In the genomic region with DNA sequence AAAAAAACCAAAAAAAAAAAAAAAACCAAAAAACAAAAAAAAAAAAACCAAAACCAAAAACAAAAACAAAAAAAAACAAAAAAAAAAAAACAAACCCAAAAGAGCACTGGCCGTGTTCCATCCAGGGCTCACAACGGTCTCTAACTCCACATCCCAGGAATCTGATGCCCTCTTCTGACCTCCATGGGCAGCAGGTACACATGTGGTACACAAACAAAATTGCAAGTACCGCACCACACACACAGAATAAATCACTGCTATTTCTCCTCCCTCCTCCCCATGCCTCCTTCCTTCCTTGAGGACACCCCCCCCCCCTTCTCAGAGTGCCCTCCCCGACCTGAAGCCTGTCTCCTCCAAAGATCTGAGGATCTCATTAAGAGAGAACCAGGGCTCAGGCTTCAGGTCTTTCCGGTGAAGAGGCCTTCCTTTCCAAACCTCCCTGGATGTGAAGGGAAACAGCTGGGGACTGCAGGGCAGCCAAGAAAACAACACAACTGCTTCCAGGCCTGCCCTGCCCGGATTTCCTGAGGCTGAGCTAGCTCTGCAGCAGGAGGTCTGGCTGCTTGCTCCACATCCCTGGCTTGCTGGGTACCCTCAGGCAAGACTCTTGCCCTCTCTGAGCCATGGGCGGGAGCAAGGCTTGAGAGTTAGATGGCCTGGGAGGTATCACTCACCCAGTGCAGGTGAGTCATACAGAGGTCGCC, we compare ENCODE assay signal across 10 mouse cellular contexts. TPM values are rescaled to one million over a fixed set of nuclear protein-coding genes. Genes with fewer than 3 reads are reported as not detected.
A peak's percentile ranks its signal among the peaks of the same experiment; 100 is the strongest.
DNase-seq lines count a peak whose midpoint lies in the region; ATAC-seq lines count a peak whose summit lies in the region.
"Had no signal": no experiment of that assay in that cellular context is flagged by ENCODE, and none has a peak within 500 bp of the region (broad histone marks: within the 10 kb centered on the region; RNA-seq: fewer than 3 reads in every experiment).

No protein-coding gene starts in this region.

- H3K27ac ChIP-seq in liver, embryonic 13.5 days = no peak overlapping the region
- H3K27ac ChIP-seq in embryonic facial prominence, embryonic 14.5 days (replicated peaks; ENCODE audit: low read depth, low read length) = no peak overlapping the region
- H3K27ac ChIP-seq: neural tube, embryonic 13.5 days had no signal

- DNase-seq in liver, embryonic 13.5 days = no peak
- DNase-seq in liver = no peak
- DNase-seq in embryonic facial prominence, embryonic 14.5 days (ENCODE audit: low spot score) = peak; percentile 67
- DNase-seq in kidney, adult 18-20 months = peak; percentile 40
- peak; percentile 62 for DNase-seq in lung, postnatal 36 days
- no peak for DNase-seq in urinary bladder, postnatal 25 days (ENCODE audit: low spot score)
- no peak for DNase-seq in frontal cortex, adult 2 months (ENCODE audit: extremely low spot score in 1 of 2, low spot score in 1 of 2)
- no peak for DNase-seq in left cerebral cortex, postnatal 25 days (ENCODE audit: low spot score in 2 of 2)

- 46% methylated on average over 8 of the region's 8 CpGs for WGBS in liver, embryonic 13.5 days (ENCODE audit: insufficient replicate concordance)
- WGBS in embryonic facial prominence, embryonic 14.5 days = 46% methylated on average over 7 of the region's 8 CpGs

- H3K36me3 ChIP-seq in liver, embryonic 13.5 days = no peaks in the 10 kb centered on the region
- no peaks in the 10 kb centered on the region for H3K36me3 ChIP-seq in embryonic facial prominence, embryonic 14.5 days (ENCODE audit: control insufficient read depth, insufficient read depth, low read length)
- H3K36me3 ChIP-seq: G1E; neural tube, embryonic 13.5 days had no signal

- H3K9me3 ChIP-seq in liver, embryonic 13.5 days (replicated peaks) = no peaks in the 10 kb centered on the region; the same call in 1 of the 2 replicates
- 0 out of 2 replicates have a peak, but pooled peaks cover 3% of the 10 kb centered on the region for H3K9me3 ChIP-seq in embryonic facial prominence, embryonic 14.5 days (ENCODE audit: control insufficient read depth, low read length)

- peak; percentile 34; the same call in 1 of the 2 replicates for ATAC-seq in liver, embryonic 13.5 days (ENCODE audit: low read depth)
- ATAC-seq in embryonic facial prominence, embryonic 14.5 days (ENCODE audit: low read depth) = peak; percentile 44; the same call in 1 of the 2 replicates

- no peak overlapping the region for H3K4me3 ChIP-seq in liver, embryonic 13.5 days (replicated peaks)
- no peak overlapping the region for H3K4me3 ChIP-seq in embryonic facial prominence, embryonic 14.5 days (ENCODE audit: low read depth, low read length)
- H3K4me3 ChIP-seq: neural tube, embryonic 13.5 days had no signal

- H3K9ac ChIP-seq in liver, embryonic 13.5 days = no peak overlapping the region
- H3K9ac ChIP-seq in embryonic facial prominence, embryonic 14.5 days (ENCODE audit: low read depth, low read length) = no peak overlapping the region
- H3K9ac ChIP-seq: neural tube, embryonic 13.5 days had no signal

- no peaks in the 10 kb centered on the region for H3K4me1 ChIP-seq in liver, embryonic 13.5 days (replicated peaks)
- no peaks in the 10 kb centered on the region for H3K4me1 ChIP-seq in embryonic facial prominence, embryonic 14.5 days (ENCODE audit: control insufficient read depth, insufficient read depth, low read length)
- H3K4me1 ChIP-seq: neural tube, embryonic 13.5 days had no signal

- H3K4me2 ChIP-seq in liver, embryonic 13.5 days = no peak overlapping the region
- no peak overlapping the region for H3K4me2 ChIP-seq in embryonic facial prominence, embryonic 14.5 days (ENCODE audit: low read depth, low read length)
- H3K4me2 ChIP-seq: neural tube, embryonic 13.5 days had no signal

- H3K27me3 ChIP-seq in liver, embryonic 13.5 days = no peaks in the 10 kb centered on the region
- H3K27me3 ChIP-seq in embryonic facial prominence, embryonic 14.5 days (replicated peaks; ENCODE audit: control insufficient read depth, insufficient read depth, low read length) = no peaks in the 10 kb centered on the region
- H3K27me3 ChIP-seq: neural tube, embryonic 13.5 days had no signal

- intact Hi-C loops in left cerebral cortex, postnatal 25 days (cut with DNase I) = no loop called here

RNA-seq across cellular contexts. Expression of a gene that starts 15.0 kb away (rescaled TPM):
- 29.5 and 38.3 TPM in 2 replicates for polyA plus RNA-seq in liver, embryonic 13.5 days (2015; fragmentation: Nextera tagmentation; extraction: Ambion mirVana)
- 338 and 413 TPM in 2 replicates for polyA plus RNA-seq in embryonic facial prominence, embryonic 14.5 days (2014; fragmentation: Nextera tagmentation; extraction: Ambion mirVana)
- 304 and 315 TPM in 2 replicates for polyA plus RNA-seq in frontal cortex, adult 2 months (2012; rRNA removed)
- 100 to 1,000 TPM; 384 to 450 TPM for total RNA-seq in left cerebral cortex, postnatal 25 days (2021)
- total RNA-seq: G1E had no signal
- polyA plus RNA-seq: G1E had no signal

RNA-seq across cellular contexts. Expression of a gene that starts 38.6 kb away (rescaled TPM):
- polyA plus RNA-seq in liver, embryonic 13.5 days (2015; fragmentation: Nextera tagmentation; extraction: Ambion mirVana) = 8,250 and 9,425 TPM in 2 replicates
- 12,527 and 12,883 TPM in 2 replicates for polyA plus RNA-seq in embryonic facial prominence, embryonic 14.5 days (2014; fragmentation: Nextera tagmentation; extraction: Ambion mirVana)
- 2,513 and 2,530 TPM in 2 replicates for polyA plus RNA-seq in frontal cortex, adult 2 months (2012; rRNA removed)
- 1,000 to 10,000 TPM; 2,451 to 2,479 TPM for total RNA-seq in left cerebral cortex, postnatal 25 days (2021)

RNA-seq across cellular contexts. Expression of a gene that starts 49.9 kb away (rescaled TPM):
- 3.7 and 4.2 TPM in 2 replicates for polyA plus RNA-seq in liver, embryonic 13.5 days (2015; fragmentation: Nextera tagmentation; extraction: Ambion mirVana)
- 9.2 and 9.4 TPM in 2 replicates for polyA plus RNA-seq in embryonic facial prominence, embryonic 14.5 days (2014; fragmentation: Nextera tagmentation; extraction: Ambion mirVana)
- polyA plus RNA-seq in frontal cortex, adult 2 months (2012; rRNA removed) = 20.2 and 22.4 TPM in 2 replicates
- 10 to 100 TPM; 32.5 to 33.7 TPM for total RNA-seq in left cerebral cortex, postnatal 25 days (2021)

Comparison
In these comparisons a context has a peak if more than half of its experiments do, and no peak if none do; other contexts are left out.
1. DNase-seq: peak in embryonic facial prominence, embryonic 14.5 days (single experiment), kidney, adult 18-20 months (single experiment) and lung, postnatal 36 days (single experiment); none in liver, embryonic 13.5 days (single experiment), liver (single experiment), urinary bladder, postnatal 25 days (single experiment), frontal cortex, adult 2 months (0 of 2) and left cerebral cortex, postnatal 25 days (0 of 2).